Mouse (Mus musculus) adrenal gland, adult 10 weeks (tissue): Measurements from ENCODE around the gene Olfr1427. TPM values are rescaled to one million over a fixed set of nuclear protein-coding genes. Genes with fewer than 3 reads are reported as not detected.

ENCODE experiments used
- polyA plus RNA-seq: library from polyadenylated mRNA; stranded (reverse); fragments of 350-450 nt; fragmentation: Illumina TruSeq; extraction: RNeasy Lipid Tissue Mini Kit (QIAGEN cat#74804); gene quantifications from one replicate; pipeline ENCODE4 v1.2.3, GENCODE M21; 2014; ENCODE audit warnings: low read depth, low replicate concordance

Olfr1427 gene
- polyA plus RNA-seq: not detected

DNA sequence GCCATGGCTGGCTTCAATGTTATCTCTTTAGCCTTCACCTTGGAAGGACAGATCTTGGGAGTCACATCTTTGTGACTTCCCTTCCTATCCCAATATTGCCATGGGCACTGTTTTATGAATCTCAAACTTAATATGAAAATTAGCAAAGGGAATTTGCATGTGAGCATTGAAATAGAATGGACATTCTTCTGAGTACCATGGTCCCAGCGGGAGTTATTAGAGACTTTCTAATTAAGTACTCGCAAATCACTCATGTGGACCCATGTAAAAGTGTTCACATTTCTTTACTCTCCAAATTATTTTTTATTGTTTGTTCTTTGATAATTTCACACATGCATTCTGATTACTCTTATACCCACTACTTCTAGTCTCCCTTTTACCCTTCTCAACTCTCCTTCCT is at the start of gene Olfr1427:
TSS of gene Olfr1427 (minus strand) at position 101 of the 400 bp plus-strand sequence.

GRCm38 (mm10) chr19:12123103-12123502 is 20.0 kb upstream of the Olfr1427 start, which contains the start of gene Olfr76:
Gene Olfr76 (minus strand): TSS chr19:12123203.

GRCm38 (mm10) chr19:12115797-12116196 is 12.7 kb upstream of the Olfr1427 start, which contains the start of gene Olfr1428:
Gene Olfr1428 (minus strand): TSS chr19:12115897.

GRCm38 (mm10) chr19:12091913-12092312 is 11.2 kb downstream of the Olfr1427 start, which contains the start of gene Olfr1426:
Gene Olfr1426 (minus strand): TSS chr19:12092013.

GRCm38 (mm10) chr19:12077631-12078030 is 25.5 kb downstream of the Olfr1427 start, which contains the start of gene Olfr1425:
Gene Olfr1425 (minus strand): TSS chr19:12077731.

DNA sequence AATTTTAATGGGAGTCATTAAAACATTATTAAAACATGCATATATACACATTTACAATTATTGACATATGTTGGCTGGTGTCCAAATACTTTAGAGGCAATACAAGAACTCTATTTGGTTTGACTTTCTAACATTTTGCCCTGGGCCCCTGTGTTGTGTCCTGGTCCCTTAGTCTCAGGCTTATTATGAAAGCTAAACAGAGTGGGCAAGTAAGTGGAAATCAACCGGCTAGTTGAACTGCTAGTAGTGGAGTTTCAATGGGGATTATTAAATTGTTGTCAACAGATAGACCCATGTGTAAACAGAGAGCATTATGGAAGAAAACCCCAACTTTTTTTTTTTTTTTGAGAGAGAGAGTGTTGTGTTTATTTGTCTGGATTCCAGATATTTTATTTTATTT is 40.6 kb downstream of the Olfr1427 start, which contains the start of gene Olfr1424:
TSS of gene Olfr1424 (minus strand) at position 101 of the 400 bp plus-strand sequence.

Other genes starting within 250 kb of the Olfr1427 start
- not detected for gene Olfr1418, start 242.3 kb downstream of the Olfr1427 start, polyA plus RNA-seq
- not detected for gene Olfr1419, start 228.2 kb downstream of the Olfr1427 start, polyA plus RNA-seq
- gene Olfr1420, start 216.8 kb downstream of the Olfr1427 start, polyA plus RNA-seq: not detected
- 39.1 TPM for gene Patl1, start 190.9 kb downstream of the Olfr1427 start, polyA plus RNA-seq
- gene Osbp, start 137.4 kb downstream of the Olfr1427 start, polyA plus RNA-seq: 51.8 TPM
- not detected for gene Olfr1423, start 62.0 kb downstream of the Olfr1427 start, polyA plus RNA-seq
- gene Olfr1424, start 40.7 kb downstream of the Olfr1427 start, polyA plus RNA-seq: not detected
- not detected for gene Olfr1425, start 25.6 kb downstream of the Olfr1427 start, polyA plus RNA-seq
- not detected for gene Olfr1426, start 11.3 kb downstream of the Olfr1427 start, polyA plus RNA-seq
- not detected for gene Olfr1428, start 12.6 kb upstream of the Olfr1427 start, polyA plus RNA-seq
- gene Olfr76, start 19.9 kb upstream of the Olfr1427 start, polyA plus RNA-seq: not detected
- gene Olfr1555-ps1, start 66.8 kb upstream of the Olfr1427 start, polyA plus RNA-seq: not detected
- gene Olfr1431, start 97.3 kb upstream of the Olfr1427 start, polyA plus RNA-seq: not detected
- not detected for gene Olfr1432, start 129.3 kb upstream of the Olfr1427 start, polyA plus RNA-seq
- gene Olfr262, start 138.3 kb upstream of the Olfr1427 start, polyA plus RNA-seq: not detected
- gene Olfr235, start 157.7 kb upstream of the Olfr1427 start, polyA plus RNA-seq: not detected
- gene Olfr1434, start 176.5 kb upstream of the Olfr1427 start, polyA plus RNA-seq: not detected
- not detected for gene Olfr1436, start 195.8 kb upstream of the Olfr1427 start, polyA plus RNA-seq
- not detected for gene Olfr1437, start 221.8 kb upstream of the Olfr1427 start, polyA plus RNA-seq
- not detected for gene Olfr1438-ps1, start 232.6 kb upstream of the Olfr1427 start, polyA plus RNA-seq